ENCODE assay signal across 8 mouse cellular contexts in genomic region chr12:11178486-11179154, GRCm38 (mm10). TPM values are rescaled to one million over a fixed set of nuclear protein-coding genes. Genes with fewer than 3 reads are reported as not detected.
DNase-seq lines count a peak whose midpoint lies in the region; ATAC-seq and TF ChIP-seq lines count a peak whose summit lies in the region.

No protein-coding gene starts in this region.

- no peak overlapping the region for H3K27ac ChIP-seq in forebrain, embryonic 11.5 days (ENCODE audit: low read depth, low read length)
- no peak overlapping the region for H3K27ac ChIP-seq in heart, embryonic 16.5 days (ENCODE audit: low read length)
- H3K27ac ChIP-seq in liver, embryonic 13.5 days = no peak overlapping the region
- no peak overlapping the region for H3K27ac ChIP-seq in neural tube, embryonic 12.5 days
- no peak overlapping the region for H3K27ac ChIP-seq in stomach, postnatal 0 days (replicated peaks)

- H3K36me3 ChIP-seq in forebrain, embryonic 11.5 days (ENCODE audit: control insufficient read depth, insufficient read depth, low read length) = no peaks in the 10 kb centered on the region
- no peaks in the 10 kb centered on the region for H3K36me3 ChIP-seq in heart, embryonic 16.5 days (ENCODE audit: control insufficient read depth, insufficient read depth)
- no peaks in the 10 kb centered on the region for H3K36me3 ChIP-seq in liver, embryonic 13.5 days
- H3K36me3 ChIP-seq in neural tube, embryonic 12.5 days = no peaks in the 10 kb centered on the region
- no peaks in the 10 kb centered on the region for H3K36me3 ChIP-seq in stomach, postnatal 0 days (ENCODE audit: control insufficient read depth, insufficient read depth, low read length)

- no peak overlapping the region for H3K4me3 ChIP-seq in forebrain, embryonic 11.5 days (ENCODE audit: low read depth, low read length)
- H3K4me3 ChIP-seq in heart, embryonic 16.5 days (ENCODE audit: low read length) = peak overlapping the region; percentile 31
- H3K4me3 ChIP-seq in liver, embryonic 13.5 days (replicated peaks) = no peak overlapping the region
- no peak overlapping the region for H3K4me3 ChIP-seq in neural tube, embryonic 12.5 days
- H3K4me3 ChIP-seq in stomach, postnatal 0 days (ENCODE audit: low read depth, low read length) = 0 out of 2 replicates have a peak overlapping the region, but pooled peaks have one; percentile 1

- peak; percentile 94 for TF ChIP-seq CTCF in stomach, postnatal 0 days (IDR thresholded peaks at IDR 0.05; ENCODE audit: low read depth)

- ATAC-seq in CD4-positive, CD25-positive, alpha-beta regulatory T cell, adult 4 months = peak; percentile 76
- ATAC-seq in forebrain, embryonic 11.5 days (replicated peaks; ENCODE audit: low FRiP score) = peak; percentile 94
- peak; percentile 86 for ATAC-seq in heart, embryonic 16.5 days (replicated peaks; ENCODE audit: extremely low read depth, insufficient read depth, low FRiP score)
- ATAC-seq in liver, embryonic 13.5 days (ENCODE audit: low read depth) = peak; percentile 61
- peak; percentile 94 for ATAC-seq in neural tube, embryonic 12.5 days (ENCODE audit: low FRiP score, low read depth)
- ATAC-seq in stomach, postnatal 0 days (ENCODE audit: low FRiP score, low TSS enrichment) = peak; percentile 90

- peak overlapping the region; percentile 24; the same call in 1 of the 2 replicates for H3K4me2 ChIP-seq in forebrain, embryonic 11.5 days (ENCODE audit: low read depth, low read length, severe bottlenecking)
- H3K4me2 ChIP-seq in heart, embryonic 16.5 days (ENCODE audit: low read depth, low read length) = peak overlapping the region; percentile 58
- H3K4me2 ChIP-seq in liver, embryonic 13.5 days = 0 out of 2 replicates have a peak overlapping the region, but pooled peaks have one; percentile 19
- peak overlapping the region; percentile 25 for H3K4me2 ChIP-seq in neural tube, embryonic 12.5 days (replicated peaks)
- peak overlapping the region; percentile 36 for H3K4me2 ChIP-seq in stomach, postnatal 0 days (replicated peaks; ENCODE audit: low read depth)

- H3K9me3 ChIP-seq in forebrain, embryonic 11.5 days (ENCODE audit: control insufficient read depth, low read length) = no peaks in the 10 kb centered on the region
- H3K9me3 ChIP-seq in heart, embryonic 16.5 days (replicated peaks; ENCODE audit: control insufficient read depth, low read length) = no peaks in the 10 kb centered on the region
- no peaks in the 10 kb centered on the region for H3K9me3 ChIP-seq in liver, embryonic 13.5 days (replicated peaks)
- no peaks in the 10 kb centered on the region for H3K9me3 ChIP-seq in neural tube, embryonic 12.5 days
- H3K9me3 ChIP-seq in stomach, postnatal 0 days (ENCODE audit: control insufficient read depth, low read length) = no peaks in the 10 kb centered on the region

- H3K9ac ChIP-seq in forebrain, embryonic 11.5 days (ENCODE audit: low read length) = no peak overlapping the region
- no peak overlapping the region; the same call in 1 of the 2 replicates for H3K9ac ChIP-seq in heart, embryonic 16.5 days (ENCODE audit: low read length)
- no peak overlapping the region for H3K9ac ChIP-seq in liver, embryonic 13.5 days
- H3K9ac ChIP-seq in neural tube, embryonic 12.5 days = no peak overlapping the region
- no peak overlapping the region for H3K9ac ChIP-seq in stomach, postnatal 0 days (ENCODE audit: low read length)

- WGBS in forebrain, embryonic 11.5 days = 31% methylated on average over 11 of the region's 11 CpGs
- WGBS in heart, embryonic 16.5 days = 22% methylated on average over 11 of the region's 11 CpGs
- 17% methylated on average over 11 of the region's 11 CpGs for WGBS in liver, embryonic 13.5 days (ENCODE audit: insufficient replicate concordance)
- WGBS in neural tube, embryonic 12.5 days = 33% methylated on average over 11 of the region's 11 CpGs
- 25% methylated on average over 11 of the region's 11 CpGs for WGBS in stomach, postnatal 0 days

- no peak for TF ChIP-seq EP300 in stomach, postnatal 0 days (optimal IDR thresholded peaks at IDR 0.05)

- peak; percentile 15 for DNase-seq in c-Kit-negative CD71-positive TER-119-positive erythroid progenitor cells, embryonic 14.5 days (ENCODE audit: low read depth, low spot score)
- peak; percentile 94 for DNase-seq in forebrain, embryonic 11.5 days (ENCODE audit: low spot score)
- peak; percentile 88 to 96 for DNase-seq in kidney, postnatal 25 days
- DNase-seq in liver, embryonic 13.5 days = peak; percentile 34
- peak; percentile 88 for DNase-seq in stomach, postnatal 0 days (ENCODE audit: low spot score)

- H3K4me1 ChIP-seq in forebrain, embryonic 11.5 days (replicated peaks; ENCODE audit: control insufficient read depth, insufficient read depth, low read length) = no peaks in the 10 kb centered on the region
- H3K4me1 ChIP-seq in heart, embryonic 16.5 days (ENCODE audit: control insufficient read depth, insufficient read depth, low read length) = no peaks in the 10 kb centered on the region
- no peaks in the 10 kb centered on the region for H3K4me1 ChIP-seq in liver, embryonic 13.5 days (replicated peaks)
- H3K4me1 ChIP-seq in neural tube, embryonic 12.5 days = no peaks in the 10 kb centered on the region
- no peaks in the 10 kb centered on the region for H3K4me1 ChIP-seq in stomach, postnatal 0 days (replicated peaks; ENCODE audit: control insufficient read depth, insufficient read depth)

- H3K27me3 ChIP-seq in forebrain, embryonic 11.5 days (ENCODE audit: control insufficient read depth, insufficient read depth, low read length) = no peaks in the 10 kb centered on the region
- H3K27me3 ChIP-seq in heart, embryonic 16.5 days (ENCODE audit: control insufficient read depth, insufficient read depth, low read length) = no peaks in the 10 kb centered on the region
- H3K27me3 ChIP-seq in liver, embryonic 13.5 days = no peaks in the 10 kb centered on the region
- no peaks in the 10 kb centered on the region for H3K27me3 ChIP-seq in neural tube, embryonic 12.5 days (replicated peaks)
- H3K27me3 ChIP-seq in stomach, postnatal 0 days (ENCODE audit: control insufficient read depth, insufficient read depth, low read length) = no peaks in the 10 kb centered on the region

RNA-seq across cellular contexts. Expression of gene Kcns3, which starts 27.8 kb away (rescaled TPM):
- not detected for polyA plus RNA-seq in CD4-positive, CD25-positive, alpha-beta regulatory T cell, adult 4 months (2017; shearing (Covaris generic))
- 0.28 and 0.36 TPM in 2 replicates for polyA plus RNA-seq in forebrain, embryonic 11.5 days (2014; fragmentation: Nextera tagmentation; extraction: Ambion mirVana)
- 0.18 and 0.89 TPM in 2 replicates for polyA plus RNA-seq in heart, embryonic 16.5 days (2015; fragmentation: Nextera tagmentation; extraction: Ambion mirVana)
- 0.17 TPM in 2 replicates for polyA plus RNA-seq in liver, embryonic 13.5 days (2015; fragmentation: Nextera tagmentation; extraction: Ambion mirVana)
- 1.1 TPM in 2 replicates for polyA plus RNA-seq in neural tube, embryonic 12.5 days (2016; fragmentation: Nextera tagmentation; extraction: Ambion mirVana)
- polyA plus RNA-seq in stomach, postnatal 0 days (2015; fragmentation: Nextera tagmentation; extraction: Ambion mirVana) = 6.1 and 6.7 TPM in 2 replicates

RNA-seq across cellular contexts. Expression of gene Msgn1, which starts 30.2 kb away (rescaled TPM):
- under 1 TPM in 1 of 2 experiments, not detected in 1; 0.73 TPM for polyA plus RNA-seq in CD4-positive, CD25-positive, alpha-beta regulatory T cell, adult 4 months (2017; shearing (Covaris generic))
- polyA plus RNA-seq in forebrain, embryonic 11.5 days (2014; fragmentation: Nextera tagmentation; extraction: Ambion mirVana) = not detected in 2 replicates
- polyA plus RNA-seq in heart, embryonic 16.5 days (2015; fragmentation: Nextera tagmentation; extraction: Ambion mirVana) = 0.41 TPM in 1 of 2 replicates, not detected in the other
- polyA plus RNA-seq in liver, embryonic 13.5 days (2015; fragmentation: Nextera tagmentation; extraction: Ambion mirVana) = not detected in 2 replicates
- polyA plus RNA-seq in neural tube, embryonic 12.5 days (2016; fragmentation: Nextera tagmentation; extraction: Ambion mirVana) = not detected in 2 replicates
- polyA plus RNA-seq in stomach, postnatal 0 days (2015; fragmentation: Nextera tagmentation; extraction: Ambion mirVana) = not detected in 2 replicates

Comparison
In these comparisons a context has a peak if more than half of its experiments do, and no peak if none do; other contexts are left out.
1. DNase-seq: peak in every context shown above with its lines; median percentile 94 in forebrain, embryonic 11.5 days; 92 in kidney, postnatal 25 days; 88 in stomach, postnatal 0 days; 34 in liver, embryonic 13.5 days; 15 in c-Kit-negative CD71-positive TER-119-positive erythroid progenitor cells, embryonic 14.5 days.
2. H3K4me3 ChIP-seq: peak in heart, embryonic 16.5 days (single experiment) and stomach, postnatal 0 days (single experiment); none in forebrain, embryonic 11.5 days (single experiment), liver, embryonic 13.5 days (single experiment) and neural tube, embryonic 12.5 days (single experiment).
3. Peak in every context shown above with its lines, with median percentiles within 50 percentile points of each other: ATAC-seq and H3K4me2 ChIP-seq.